Mouse (Mus musculus): ENCODE measurements around the gene G3bp1. TPM values are rescaled to one million over a fixed set of nuclear protein-coding genes. Genes with fewer than 3 reads are reported as not detected.
A peak's percentile ranks its signal among the peaks of the same experiment; 100 is the strongest.

Gene G3bp1
- total and polyA plus RNA-seq, 3 experiments: 129 to 314 (median 246) TPM

DNA sequence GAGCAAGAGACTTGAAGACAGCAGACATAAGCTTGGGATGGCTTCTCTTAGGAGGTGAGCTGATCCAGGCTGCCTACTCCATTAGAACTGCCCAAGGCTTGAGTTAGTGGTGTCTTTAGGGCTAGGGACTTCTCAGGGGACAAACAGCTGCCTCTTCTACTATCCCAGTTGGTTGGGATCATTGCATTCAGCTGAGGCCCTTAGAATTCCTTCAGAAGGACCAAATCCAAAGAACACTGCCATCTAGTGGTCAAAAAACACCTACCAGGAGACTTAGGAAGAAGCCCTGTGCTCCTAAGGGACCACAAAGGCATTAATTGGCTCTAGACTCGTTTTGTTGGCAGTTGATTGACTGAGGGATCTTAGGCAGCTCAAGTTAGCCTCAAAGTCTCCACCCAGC is 24.7 kb upstream of the G3bp1 start:
- no peaks in the 10 kb centered on the region for H3K9me3 ChIP-seq (replicated peaks; ENCODE audit: insufficient read depth, low read length)
- no peaks in the 10 kb centered on the region for H3K4me1 ChIP-seq (ENCODE audit: control insufficient read depth in 1 of 2, insufficient read depth in 2 of 2, low read length in 2 of 2)
- H3K4me3 ChIP-seq (ENCODE audit: control insufficient read depth in 1 of 2, insufficient read depth in 1 of 2, low read depth in 2 of 2, low read length in 2 of 2): no peak overlapping the region
- no peak overlapping the region for H3K27ac ChIP-seq (ENCODE audit: control insufficient read depth, low read depth, low read length)
- peak; percentile 83 for DNase-seq (ENCODE audit: low read depth, low spot score)
- no peak for TF ChIP-seq RCOR1 (IDR thresholded peaks at IDR 0.05; ENCODE audit: low read depth, low read length)
- no peak for TF ChIP-seq MEF2A (IDR thresholded peaks at IDR 0.05; ENCODE audit: extremely low read depth, insufficient replicate concordance, low read depth, low read length, poor library complexity, severe bottlenecking)
- TF ChIP-seq KAT2A (conservative IDR thresholded peaks at IDR 0.05; ENCODE audit: low read depth, low read length): no peak
- TF ChIP-seq RAD21 (IDR thresholded peaks at IDR 0.05; ENCODE audit: low read depth, low read length): peak; percentile 40
- peak; percentile 43 to 88 (median 86) for TF ChIP-seq CTCF (IDR thresholded peaks at IDR 0.05 in 2 of 3, conservative IDR thresholded peaks at IDR 0.05 in 1 of 3; ENCODE audit: control insufficient read depth in 1 of 3, insufficient read depth in 1 of 3, low read depth in 2 of 3, low read length in 3 of 3, poor library complexity in 1 of 3, severe bottlenecking in 1 of 3)
- no peak for TF ChIP-seq ZNF384 (IDR thresholded peaks at IDR 0.05; ENCODE audit: low read depth, low read length)
- no peak for TF ChIP-seq TAL1 (IDR thresholded peaks at IDR 0.05; ENCODE audit: low read length)
- no peak for TF ChIP-seq MYC (IDR thresholded peaks at IDR 0.05; ENCODE audit: low read depth, low read length)
- TF ChIP-seq POLR2A (IDR thresholded peaks at IDR 0.05; ENCODE audit: control insufficient read depth in 1 of 2, insufficient read depth in 1 of 2, low read depth in 1 of 2, low read length in 2 of 2, poor library complexity in 1 of 2): 0 out of 4 replicates have a peak, but pooled peaks of 1 of the 2 experiments have one; percentile 24
- peak; percentile 47; the same call in 1 of the 2 replicates for TF ChIP-seq SMC3 (IDR thresholded peaks at IDR 0.05; ENCODE audit: low read depth, low read length)
- H3K9ac ChIP-seq (ENCODE audit: control insufficient read depth, low read depth, low read length, poor library complexity, severe bottlenecking): no peak overlapping the region
- H3K36me3 ChIP-seq (ENCODE audit: control insufficient read depth in 1 of 2, insufficient read depth in 2 of 2, low read length in 2 of 2): peaks cover 0 to 1% of the 10 kb centered on the region in 2 experiments; a peak in 1 of 4 replicates
- H3K79me2 ChIP-seq (ENCODE audit: control insufficient read depth, insufficient read depth, low read length, poor library complexity): no peaks in the 10 kb centered on the region
- no peaks in the 10 kb centered on the region for H3K27me3 ChIP-seq (ENCODE audit: control insufficient read depth in 1 of 2, insufficient read depth in 2 of 2, low read length in 2 of 2)

DNA sequence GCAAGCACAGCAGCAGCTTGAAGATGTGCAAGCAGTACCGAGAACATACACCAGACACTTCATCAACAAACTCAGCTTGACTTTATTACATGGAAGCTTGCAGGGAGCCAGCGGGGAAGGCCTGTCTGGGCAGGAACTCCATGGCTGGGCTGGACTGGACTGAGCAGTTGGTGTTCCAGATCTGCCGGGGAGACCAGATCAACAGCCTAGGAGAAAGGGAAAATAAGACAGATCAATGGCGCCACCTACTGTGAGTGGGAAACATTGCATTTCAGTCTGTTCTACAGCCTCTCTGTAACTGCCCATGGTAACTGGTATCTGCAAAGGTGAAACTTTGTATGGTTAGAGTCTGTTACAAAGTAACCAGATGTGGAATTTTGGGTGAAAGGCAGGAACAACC is 22.9 kb upstream of the G3bp1 start:
- Histone ChIP-seq H3K9me3 (replicated peaks; ENCODE audit: insufficient read depth, low read length) (no peaks in the 10 kb centered on the region), H3K27ac (ENCODE audit: control insufficient read depth, low read depth, low read length) (no peak overlapping the region), H3K36me3 (ENCODE audit: control insufficient read depth in 1 of 2, insufficient read depth in 2 of 2, low read length in 2 of 2) (peaks cover 0 to 1% of the 10 kb centered on the region in 2 experiments; a peak in 2 of 4 replicates), H3K4me3 (ENCODE audit: control insufficient read depth in 1 of 2, insufficient read depth in 1 of 2, low read depth in 2 of 2, low read length in 2 of 2) (no peak overlapping the region), H3K9ac (ENCODE audit: control insufficient read depth, low read depth, low read length, poor library complexity, severe bottlenecking) (no peak overlapping the region), H3K27me3 (ENCODE audit: control insufficient read depth in 1 of 2, insufficient read depth in 2 of 2, low read length in 2 of 2) (no peaks in the 10 kb centered on the region), H3K79me2 (ENCODE audit: control insufficient read depth, insufficient read depth, low read length, poor library complexity) (no peaks in the 10 kb centered on the region), H3K4me1 (ENCODE audit: control insufficient read depth in 1 of 2, insufficient read depth in 2 of 2, low read length in 2 of 2) (no peaks in the 10 kb centered on the region)
- TF ChIP-seq CTCF (IDR thresholded peaks at IDR 0.05 in 2 of 3, conservative IDR thresholded peaks at IDR 0.05 in 1 of 3; ENCODE audit: control insufficient read depth in 1 of 3, insufficient read depth in 1 of 3, low read depth in 2 of 3, low read length in 3 of 3, poor library complexity in 1 of 3, severe bottlenecking in 1 of 3) (peak; percentile 55 to 95 (median 88)), MEF2A (IDR thresholded peaks at IDR 0.05; ENCODE audit: extremely low read depth, insufficient replicate concordance, low read depth, low read length, poor library complexity, severe bottlenecking) (no peak), RAD21 (IDR thresholded peaks at IDR 0.05; ENCODE audit: low read depth, low read length) (peak; percentile 86), ZC3H11A (IDR thresholded peaks at IDR 0.05; ENCODE audit: low read depth, low read length) (peak; percentile 32; the same call in 1 of the 2 replicates), SMC3 (IDR thresholded peaks at IDR 0.05; ENCODE audit: low read depth, low read length) (peak; percentile 53), E2F4 (IDR thresholded peaks at IDR 0.05; ENCODE audit: borderline replicate concordance, low read depth, low read length) (no peak), MYB (IDR thresholded peaks at IDR 0.05; ENCODE audit: low read depth, low read length) (no peak), ZNF384 (IDR thresholded peaks at IDR 0.05; ENCODE audit: low read depth, low read length) (no peak), GATA1 (IDR thresholded peaks at IDR 0.05; ENCODE audit: low read depth, low read length) (no peak), GABPA (IDR thresholded peaks at IDR 0.05; ENCODE audit: low read depth, low read length) (no peak)
- peak; percentile 84 for DNase-seq (ENCODE audit: low read depth, low spot score)

All from MEL (cell line).